Mouse (Mus musculus): ENCODE measurements at regions not wholly inside any gene's neighbourhood (a gene's known extent, or its start where the extent isn't known, plus 50 kb on each side); places are given as distances from the start of the nearest gene placed in this dataset.

DNA sequence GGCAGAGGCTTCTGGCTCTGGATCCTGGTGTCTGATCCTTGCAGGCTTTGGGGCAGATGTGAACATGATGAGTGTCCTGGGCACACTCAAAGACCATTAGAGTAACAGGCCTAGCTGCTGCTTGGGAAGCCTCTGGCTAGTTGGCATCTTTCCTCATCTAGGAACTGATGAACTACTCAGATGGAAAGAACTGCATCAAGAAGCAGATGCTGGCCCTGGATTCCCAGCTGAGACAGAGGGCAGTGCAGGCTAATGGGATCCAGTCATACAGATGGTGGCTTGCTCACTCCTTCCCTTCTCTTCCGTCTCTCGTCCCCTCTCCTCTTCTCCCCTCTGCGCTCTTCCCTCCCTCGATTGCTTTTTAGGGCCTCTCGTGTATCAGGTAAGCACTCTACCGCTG is 219.8 kb upstream of the Gm4791 start:
- no peak for ATAC-seq (replicated peaks; ENCODE audit: insufficient number of reproducible peaks, insufficient read depth, low FRiP score, low read depth)

DNA sequence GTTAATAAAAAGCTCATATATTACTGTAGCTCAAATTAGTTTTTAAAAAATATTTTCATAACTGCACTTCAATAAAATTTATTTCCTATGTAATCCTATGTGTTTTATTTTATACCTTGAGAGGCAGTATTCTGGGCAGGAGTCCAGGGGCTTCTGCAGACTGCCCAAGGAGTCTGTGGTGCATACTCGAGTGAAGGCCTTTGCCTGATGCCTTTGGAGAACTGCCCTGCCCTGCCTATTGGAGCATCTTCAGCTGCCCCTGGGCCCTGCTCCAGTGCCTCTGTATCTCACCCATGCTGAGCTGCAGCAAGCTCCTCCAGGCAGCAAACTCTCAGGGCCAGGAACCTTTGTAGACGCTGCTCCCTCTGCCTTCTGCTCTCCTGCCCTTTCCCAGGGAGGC is 223.7 kb upstream of the Gm4791 start:
- Histone ChIP-seq H3K27me3 (no peaks in the 10 kb centered on the region; the same call in 1 of the 2 replicates), H3K4me2 (no peak overlapping the region), H3K4me1 (replicated peaks) (no peaks in the 10 kb centered on the region), H3K27ac (no peak overlapping the region), H3K36me3 (no peaks in the 10 kb centered on the region), H3K9me3 (replicated peaks) (no peaks in the 10 kb centered on the region), H3K4me3 (no peak overlapping the region), H3K9ac (no peak overlapping the region)
- WGBS = 57% methylated on average over 2 of the region's 2 CpGs
- no peak for ATAC-seq (replicated peaks; ENCODE audit: insufficient number of reproducible peaks, insufficient read depth, low FRiP score, low read depth)

More for the DNA sequence above, 219.8 kb upstream of the Gm4791 start:
- H3K4me2 ChIP-seq = no peak overlapping the region
- 85% methylated on average over 6 of the region's 6 CpGs for WGBS
- no peaks in the 10 kb centered on the region for H3K9me3 ChIP-seq (replicated peaks)
- H3K27me3 ChIP-seq = no peaks in the 10 kb centered on the region; the same call in 1 of the 2 replicates
- H3K4me1 ChIP-seq (replicated peaks) = no peaks in the 10 kb centered on the region
- H3K4me3 ChIP-seq = no peak overlapping the region
- no peak overlapping the region for H3K9ac ChIP-seq
- H3K27ac ChIP-seq = no peak overlapping the region
- no peaks in the 10 kb centered on the region for H3K36me3 ChIP-seq

DNA sequence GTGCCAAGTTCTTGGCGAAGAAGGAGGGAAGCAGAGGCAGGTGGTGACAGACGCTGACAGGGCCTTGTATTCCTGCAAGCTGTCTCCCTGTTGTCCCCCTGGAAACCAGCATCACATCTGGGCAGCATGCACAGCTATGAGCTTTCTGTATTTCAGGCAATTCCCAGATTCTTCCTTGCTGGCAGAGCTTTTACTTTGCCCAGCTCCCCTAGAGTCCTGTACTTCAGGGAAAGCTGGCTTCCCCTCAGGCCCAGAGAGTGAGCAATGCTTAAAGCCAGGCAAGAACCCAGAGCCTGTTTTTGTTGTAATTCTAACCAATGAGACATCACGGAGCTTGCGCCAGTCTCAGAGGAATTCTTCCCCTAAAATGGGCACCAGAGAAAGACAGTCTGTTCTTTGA is 238.3 kb upstream of the Gm4791 start:
- no peak overlapping the region for H3K4me2 ChIP-seq
- H3K9ac ChIP-seq = no peak overlapping the region
- no peak overlapping the region for H3K4me3 ChIP-seq
- H3K27me3 ChIP-seq = peaks cover 6% of the 10 kb centered on the region; the same call in 1 of the 2 replicates
- ATAC-seq (replicated peaks; ENCODE audit: insufficient number of reproducible peaks, insufficient read depth, low FRiP score, low read depth) = no peak
- no peak overlapping the region for H3K27ac ChIP-seq
- no peaks in the 10 kb centered on the region; the same call in 1 of the 2 replicates for H3K4me1 ChIP-seq (replicated peaks)
- no peaks in the 10 kb centered on the region for H3K36me3 ChIP-seq
- H3K9me3 ChIP-seq (replicated peaks) = no peaks in the 10 kb centered on the region
- WGBS = 58% methylated on average over 4 of the region's 4 CpGs

DNA sequence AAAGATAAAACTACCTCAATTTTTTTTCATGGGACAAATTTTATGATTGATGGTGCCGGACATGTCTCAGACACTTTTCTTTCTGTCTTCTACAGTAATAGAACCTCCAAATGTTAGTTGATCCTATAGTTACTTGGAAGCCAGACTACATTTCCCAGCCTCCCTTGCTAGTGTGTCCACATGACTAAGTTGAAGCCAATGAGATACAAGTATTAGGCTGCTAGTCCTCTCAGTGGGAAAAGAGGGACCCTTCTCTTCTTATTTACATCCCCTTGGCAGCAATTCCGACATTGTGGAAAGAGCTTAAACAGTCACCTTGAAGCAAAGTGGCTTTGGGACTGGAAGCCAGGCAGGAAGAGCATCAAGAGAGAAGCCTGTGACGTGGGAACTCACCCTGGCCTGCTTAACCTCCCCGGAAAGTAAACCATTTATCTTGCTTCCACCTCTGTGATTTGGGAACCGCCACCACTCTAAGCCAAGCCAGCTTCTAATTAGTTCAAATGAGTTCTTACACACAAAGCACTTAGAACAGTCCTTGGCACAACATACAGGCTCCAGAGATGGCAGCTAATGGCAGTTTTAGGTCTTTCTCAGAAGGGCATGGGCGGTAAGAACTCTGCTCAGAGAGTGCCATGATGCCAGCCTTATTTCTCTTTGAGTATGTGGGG is 241.4 kb upstream of the Gm4791 start:
- Histone ChIP-seq H3K27ac (no peak overlapping the region), H3K36me3 (no peaks in the 10 kb centered on the region), H3K4me2 (no peak overlapping the region), H3K4me1 (replicated peaks) (no peaks in the 10 kb centered on the region; the same call in 1 of the 2 replicates), H3K9ac (no peak overlapping the region), H3K4me3 (no peak overlapping the region), H3K9me3 (replicated peaks) (no peaks in the 10 kb centered on the region), H3K27me3 (peaks cover 6% of the 10 kb centered on the region; the same call in 1 of the 2 replicates)
- WGBS = 72% methylated on average over 6 of the region's 6 CpGs
- no peak for ATAC-seq (replicated peaks; ENCODE audit: insufficient number of reproducible peaks, insufficient read depth, low FRiP score, low read depth)

DNA sequence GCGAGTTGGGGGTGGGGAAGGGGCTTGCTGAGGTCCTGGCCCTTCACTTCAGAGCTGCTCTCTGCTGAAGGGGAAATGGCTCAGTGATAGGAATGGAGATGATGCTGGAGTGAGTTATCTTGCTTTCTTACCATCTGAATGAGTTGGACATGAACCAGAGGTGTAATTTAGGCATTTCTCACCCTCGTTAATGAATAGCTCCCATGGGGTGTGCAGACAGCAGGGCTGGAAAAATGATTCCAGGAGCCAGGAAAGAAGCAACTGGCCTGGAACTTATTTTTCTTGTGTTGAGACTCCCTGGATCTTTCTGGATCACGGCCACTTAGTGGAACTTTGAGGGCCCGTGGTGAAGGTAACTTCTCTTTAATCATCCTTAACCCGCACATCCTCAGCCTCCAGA is 246.6 kb upstream of the Gm4791 start:
- H3K4me2 ChIP-seq = no peak overlapping the region
- no peaks in the 10 kb centered on the region for H3K9me3 ChIP-seq (replicated peaks)
- ATAC-seq (replicated peaks; ENCODE audit: insufficient number of reproducible peaks, insufficient read depth, low FRiP score, low read depth) = no peak
- WGBS = 44% methylated on average over 5 of the region's 5 CpGs
- no peaks in the 10 kb centered on the region for H3K4me1 ChIP-seq (replicated peaks)
- H3K4me3 ChIP-seq = no peak overlapping the region
- H3K27ac ChIP-seq = no peak overlapping the region
- no peak overlapping the region for H3K9ac ChIP-seq
- H3K27me3 ChIP-seq = 0 out of 2 replicates have a peak, but pooled peaks cover 4% of the 10 kb centered on the region
- no peaks in the 10 kb centered on the region for H3K36me3 ChIP-seq

DNA sequence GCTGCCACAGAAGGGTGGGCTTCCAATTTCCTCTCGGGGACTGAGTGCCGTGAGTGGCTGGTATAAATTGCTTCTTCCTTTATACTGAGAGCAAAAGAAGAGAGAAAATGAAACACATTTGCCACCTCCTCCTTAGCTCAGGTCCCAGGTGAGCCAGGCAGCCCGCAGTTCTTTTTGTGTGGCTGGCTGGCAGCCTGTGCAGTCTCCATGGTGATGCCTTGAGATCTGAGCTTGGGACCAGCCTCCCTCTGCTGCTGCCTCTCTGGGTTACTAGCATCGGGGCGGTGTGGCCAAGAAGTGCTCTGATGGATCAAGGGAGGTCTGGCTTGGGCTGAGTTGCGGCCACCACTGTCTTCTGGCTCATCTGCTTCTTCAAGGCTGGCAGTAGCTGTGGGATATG is 249.1 kb upstream of the Gm4791 start:
- Histone ChIP-seq H3K9ac (no peak overlapping the region), H3K9me3 (replicated peaks) (no peaks in the 10 kb centered on the region), H3K4me3 (no peak overlapping the region), H3K4me2 (no peak overlapping the region), H3K27ac (no peak overlapping the region), H3K27me3 (0 out of 2 replicates have a peak, but pooled peaks cover 4% of the 10 kb centered on the region), H3K36me3 (no peaks in the 10 kb centered on the region), H3K4me1 (replicated peaks) (no peaks in the 10 kb centered on the region)
- no peak for ATAC-seq (replicated peaks; ENCODE audit: insufficient number of reproducible peaks, insufficient read depth, low FRiP score, low read depth)
- WGBS = 78% methylated on average over 6 of the region's 6 CpGs

DNA sequence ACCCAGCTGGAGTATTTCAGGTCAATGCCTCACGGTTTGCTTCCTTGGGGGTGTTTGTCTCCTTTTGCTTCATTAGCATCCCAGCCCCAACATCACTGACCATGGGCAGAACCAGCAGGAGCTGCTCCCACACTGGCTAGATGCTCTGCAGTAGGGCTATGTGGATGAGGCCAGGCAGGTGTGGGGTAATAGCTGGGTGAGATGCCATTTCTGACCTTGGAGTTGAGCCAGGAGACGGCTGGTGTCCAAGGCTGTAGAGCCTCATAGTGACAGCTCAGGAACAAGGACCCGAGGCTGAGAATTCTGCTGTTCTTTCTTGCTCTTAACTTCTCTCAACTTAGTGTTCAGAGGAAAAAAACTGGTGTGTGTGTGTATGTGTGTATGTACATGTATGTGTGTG is 252.3 kb upstream of the Gm4791 start:
- no peak overlapping the region for H3K4me3 ChIP-seq
- H3K27me3 ChIP-seq = 0 out of 2 replicates have a peak, but pooled peaks cover 4% of the 10 kb centered on the region
- ATAC-seq (replicated peaks; ENCODE audit: insufficient number of reproducible peaks, insufficient read depth, low FRiP score, low read depth) = no peak
- H3K9me3 ChIP-seq (replicated peaks) = no peaks in the 10 kb centered on the region
- H3K4me2 ChIP-seq = no peak overlapping the region
- H3K36me3 ChIP-seq = no peaks in the 10 kb centered on the region
- no peaks in the 10 kb centered on the region for H3K4me1 ChIP-seq (replicated peaks)
- 49% methylated on average over 3 of the region's 3 CpGs for WGBS
- no peak overlapping the region for H3K9ac ChIP-seq
- H3K27ac ChIP-seq = no peak overlapping the region

DNA sequence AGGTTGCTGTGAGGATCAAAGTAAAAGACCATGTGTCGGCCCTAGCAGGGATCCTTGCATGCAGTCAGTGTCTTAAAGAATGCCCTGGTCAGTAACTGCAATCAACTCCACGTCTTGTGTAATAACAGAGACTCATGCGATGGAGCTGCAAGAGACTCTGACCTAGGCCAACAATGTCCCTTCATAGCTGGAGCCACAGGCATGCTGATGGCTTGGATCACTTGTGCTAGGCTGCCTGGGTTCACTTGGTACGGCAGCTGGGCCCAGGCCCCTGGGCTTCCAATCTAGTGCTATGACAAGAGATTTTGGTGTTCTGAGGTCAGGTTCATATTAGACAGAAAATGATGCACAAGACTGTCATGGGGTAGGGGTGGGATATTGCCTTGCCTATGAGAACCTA is 258.0 kb upstream of the Gm4791 start:
- H3K9ac ChIP-seq = no peak overlapping the region
- peaks cover 10% of the 10 kb centered on the region; the same call in 1 of the 2 replicates for H3K4me1 ChIP-seq (replicated peaks)
- peaks cover 5% of the 10 kb centered on the region; the same call in 1 of the 2 replicates for H3K27me3 ChIP-seq
- ATAC-seq (replicated peaks; ENCODE audit: insufficient number of reproducible peaks, insufficient read depth, low FRiP score, low read depth) = no peak
- no peak overlapping the region for H3K27ac ChIP-seq
- no peaks in the 10 kb centered on the region for H3K36me3 ChIP-seq
- no peak overlapping the region for H3K4me3 ChIP-seq
- WGBS = 75% methylated on average over 4 of the region's 4 CpGs
- H3K9me3 ChIP-seq (replicated peaks) = no peaks in the 10 kb centered on the region
- H3K4me2 ChIP-seq = no peak overlapping the region

DNA sequence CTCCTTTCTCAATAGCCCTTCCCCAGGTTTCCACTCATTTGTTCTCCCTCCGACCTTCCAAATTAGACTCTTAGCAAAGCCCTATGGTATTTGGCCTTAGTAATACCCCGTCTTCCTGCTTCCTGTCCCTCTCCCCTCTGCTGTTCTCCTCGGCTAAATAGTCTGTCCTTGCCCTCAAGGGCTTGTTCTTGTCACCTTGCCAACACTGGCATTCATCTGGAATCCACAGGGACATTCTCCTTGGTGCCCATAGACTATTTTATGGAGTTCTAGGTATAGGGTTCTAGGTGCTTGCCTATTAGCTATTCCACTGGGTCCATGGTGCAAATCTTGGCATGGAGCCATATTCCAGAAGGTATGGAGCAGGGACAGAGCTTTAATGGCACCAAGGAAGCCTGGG is 259.2 kb upstream of the Gm4791 start:
- Histone ChIP-seq H3K36me3 (no peaks in the 10 kb centered on the region), H3K27me3 (peaks cover 12% of the 10 kb centered on the region), H3K9me3 (replicated peaks) (no peaks in the 10 kb centered on the region), H3K27ac (no peak overlapping the region), H3K4me3 (no peak overlapping the region), H3K4me2 (no peak overlapping the region), H3K9ac (no peak overlapping the region), H3K4me1 (replicated peaks) (peaks cover 10% of the 10 kb centered on the region; the same call in 1 of the 2 replicates)
- no peak for ATAC-seq (replicated peaks; ENCODE audit: insufficient number of reproducible peaks, insufficient read depth, low FRiP score, low read depth)
- WGBS = 50% methylated on average over 3 of the region's 3 CpGs

DNA sequence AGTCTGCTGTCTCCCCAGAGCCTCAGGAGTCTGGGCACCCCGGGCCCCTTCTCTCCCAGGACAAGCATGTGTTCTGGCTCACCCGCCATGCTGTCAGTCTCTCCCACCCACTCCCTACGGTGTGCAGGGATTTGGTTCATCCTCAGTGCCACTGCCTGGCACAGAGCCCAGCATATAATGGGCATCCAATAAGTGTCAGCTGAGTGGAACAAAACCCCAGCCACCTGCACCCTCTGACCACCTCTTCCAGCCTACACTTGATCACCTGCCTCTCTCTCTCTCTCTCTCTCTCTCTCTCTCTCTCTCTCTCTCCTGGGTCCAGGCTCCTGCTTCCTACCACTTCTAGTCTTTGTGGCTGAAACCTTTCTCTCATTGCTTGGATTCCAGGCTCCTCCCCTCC is 259.9 kb upstream of the Gm4791 start:
- 36% methylated on average over 3 of the region's 3 CpGs for WGBS
- no peak overlapping the region for H3K9ac ChIP-seq
- H3K9me3 ChIP-seq (replicated peaks) = no peaks in the 10 kb centered on the region
- H3K4me1 ChIP-seq (replicated peaks) = peaks cover 10% of the 10 kb centered on the region; the same call in 1 of the 2 replicates
- H3K36me3 ChIP-seq = no peaks in the 10 kb centered on the region
- no peak overlapping the region for H3K27ac ChIP-seq
- H3K4me3 ChIP-seq = no peak overlapping the region
- H3K27me3 ChIP-seq = peaks cover 14% of the 10 kb centered on the region
- no peak overlapping the region for H3K4me2 ChIP-seq
- no peak for ATAC-seq (replicated peaks; ENCODE audit: insufficient number of reproducible peaks, insufficient read depth, low FRiP score, low read depth)

DNA sequence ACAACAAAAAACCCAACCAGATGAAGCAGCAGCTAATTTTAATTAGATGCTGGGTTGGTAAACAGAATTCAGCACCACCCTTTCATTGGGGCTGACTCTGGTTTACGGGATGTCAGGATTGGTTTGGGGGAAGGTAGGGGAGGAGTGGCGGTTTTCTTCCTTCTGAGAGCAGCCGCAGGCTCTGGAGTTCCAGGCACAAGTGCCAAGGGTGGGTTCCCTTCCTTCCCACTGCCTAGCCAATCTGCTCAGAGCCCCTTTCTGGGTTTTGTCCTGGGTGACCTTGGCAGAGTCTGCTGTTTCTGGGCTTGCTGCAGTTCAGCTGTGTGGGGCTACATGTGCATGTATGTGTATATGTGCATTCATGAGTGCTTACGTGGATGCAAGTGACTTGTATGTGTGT is 260.5 kb upstream of the Gm4791 start:
- Histone ChIP-seq H3K4me1 (replicated peaks) (peaks cover 10% of the 10 kb centered on the region; the same call in 1 of the 2 replicates), H3K27ac (no peak overlapping the region), H3K27me3 (peaks cover 14% of the 10 kb centered on the region), H3K9me3 (replicated peaks) (no peaks in the 10 kb centered on the region), H3K9ac (no peak overlapping the region), H3K36me3 (no peaks in the 10 kb centered on the region), H3K4me3 (no peak overlapping the region), H3K4me2 (no peak overlapping the region)
- 58% methylated on average over 4 of the region's 4 CpGs for WGBS
- ATAC-seq (replicated peaks; ENCODE audit: insufficient number of reproducible peaks, insufficient read depth, low FRiP score, low read depth) = no peak

DNA sequence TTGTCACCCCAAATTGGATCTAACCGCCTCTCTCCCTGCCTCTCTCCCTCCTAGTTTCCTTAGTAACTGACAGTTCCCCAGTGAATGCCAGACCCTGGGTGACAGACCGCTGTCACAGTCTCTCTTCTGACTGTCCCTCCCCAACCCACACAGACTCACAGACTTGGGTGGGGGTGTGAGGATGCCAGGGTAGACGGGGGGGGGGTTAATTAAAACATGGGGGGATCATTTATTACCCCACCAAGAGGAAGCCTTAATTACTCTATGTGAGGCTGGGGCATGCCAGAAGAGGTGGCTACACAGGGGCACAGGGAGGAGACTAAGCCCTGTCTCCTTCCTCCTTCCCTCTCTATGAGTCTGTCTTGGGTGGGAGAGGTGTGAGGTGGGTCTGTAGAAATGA is 261.1 kb upstream of the Gm4791 start:
- no peak overlapping the region for H3K27ac ChIP-seq
- H3K9me3 ChIP-seq (replicated peaks) = no peaks in the 10 kb centered on the region
- peaks cover 10% of the 10 kb centered on the region; the same call in 1 of the 2 replicates for H3K4me1 ChIP-seq (replicated peaks)
- 57% methylated on average over 3 of the region's 3 CpGs for WGBS
- no peak overlapping the region for H3K4me2 ChIP-seq
- H3K27me3 ChIP-seq = peaks cover 15% of the 10 kb centered on the region
- H3K9ac ChIP-seq = no peak overlapping the region
- no peaks in the 10 kb centered on the region for H3K36me3 ChIP-seq
- no peak overlapping the region for H3K4me3 ChIP-seq
- ATAC-seq (replicated peaks; ENCODE audit: insufficient number of reproducible peaks, insufficient read depth, low FRiP score, low read depth) = no peak
